Mouse (Mus musculus) lung, postnatal 36 days (tissue): ENCODE results near the gene Gpat2.

Experiments
- DNase-seq: peaks from one replicate; pipeline ENCODE4 v3.0.0; 2022; ENCODE audit warnings: mixed read lengths

The Gpat2 gene

DNA sequence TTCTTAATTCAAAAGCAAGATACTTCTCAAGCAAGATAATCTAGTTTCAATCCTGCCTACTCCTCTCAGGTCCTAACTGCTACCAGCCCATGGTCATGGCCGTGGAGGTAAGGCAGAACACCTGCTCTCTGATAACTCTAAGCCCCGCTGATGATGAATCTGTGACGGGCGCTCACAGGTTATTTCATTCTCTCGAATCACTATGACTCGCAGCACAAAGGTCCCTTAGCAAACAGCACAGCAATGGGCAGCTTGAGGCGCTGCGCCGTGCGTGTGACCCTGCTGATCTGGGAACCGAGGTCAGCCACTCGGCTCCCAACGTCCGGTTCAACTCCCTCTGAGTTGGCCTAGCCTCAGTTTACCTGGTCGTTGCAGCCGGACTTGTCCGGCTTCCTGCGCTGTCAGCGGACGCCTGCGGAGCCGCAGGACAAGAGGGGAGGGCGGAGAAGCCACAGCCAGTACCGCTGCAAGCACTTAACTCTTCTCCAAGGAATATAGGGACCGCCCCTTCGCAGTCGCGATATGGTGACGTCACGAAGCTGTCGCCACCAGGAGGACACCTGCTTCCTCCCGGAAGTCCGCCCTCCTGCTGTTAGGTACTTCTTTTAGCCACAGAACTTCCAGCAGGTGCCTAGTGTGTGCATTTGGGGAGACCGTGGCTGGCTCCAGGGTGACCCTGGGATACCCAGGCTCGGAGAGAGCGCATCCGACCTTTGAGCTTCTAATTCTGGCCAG lies 19.2 kb downstream of the Gpat2 start, which contains the start of gene Fahd2a:
Fahd2a (minus strand) TSS at position 511 of the 735 bp plus-strand sequence.
- DNase-seq: peak; percentile 93

DNA sequence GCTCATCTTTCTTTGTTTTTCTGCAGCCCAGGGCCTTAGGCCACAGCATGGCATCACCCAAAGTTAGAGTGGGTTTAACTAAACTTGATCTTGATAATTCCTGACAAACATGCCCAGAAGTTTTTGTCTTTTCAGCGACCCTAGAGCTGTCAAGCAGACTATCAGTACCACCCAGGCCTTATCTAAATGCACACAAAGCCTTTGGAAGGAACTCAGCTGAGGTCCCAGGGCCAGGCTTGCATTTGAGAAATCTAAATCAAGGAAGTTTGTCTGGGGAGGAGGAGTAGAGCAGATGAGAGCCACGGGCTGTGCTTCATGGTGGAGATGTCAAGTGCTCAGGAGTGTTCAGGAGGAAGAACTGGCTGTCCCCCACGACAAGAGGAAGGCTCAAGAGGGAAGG lies 21.8 kb downstream of the Gpat2 start:
- no peak for DNase-seq

DNA sequence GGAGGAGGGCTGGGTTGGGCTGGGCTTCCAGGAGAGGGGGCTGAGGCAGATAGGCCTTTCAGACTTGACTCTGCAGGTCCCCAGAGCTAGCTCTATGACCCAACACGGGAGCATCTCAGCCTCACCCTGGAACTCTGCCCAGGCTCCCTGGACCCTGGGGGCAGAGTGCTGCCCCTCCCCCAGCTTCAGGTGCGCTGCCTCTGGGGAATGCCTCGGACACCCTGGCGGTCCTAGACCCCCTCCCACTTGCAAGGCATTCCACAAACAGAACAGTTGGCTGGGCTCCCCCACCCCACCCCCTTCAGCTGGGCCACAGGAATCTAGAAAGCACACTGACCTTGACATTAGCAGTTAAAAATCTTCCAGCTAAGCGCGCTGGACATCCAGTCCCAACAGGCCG lies 24.7 kb downstream of the Gpat2 start:
- DNase-seq: no peak

DNA sequence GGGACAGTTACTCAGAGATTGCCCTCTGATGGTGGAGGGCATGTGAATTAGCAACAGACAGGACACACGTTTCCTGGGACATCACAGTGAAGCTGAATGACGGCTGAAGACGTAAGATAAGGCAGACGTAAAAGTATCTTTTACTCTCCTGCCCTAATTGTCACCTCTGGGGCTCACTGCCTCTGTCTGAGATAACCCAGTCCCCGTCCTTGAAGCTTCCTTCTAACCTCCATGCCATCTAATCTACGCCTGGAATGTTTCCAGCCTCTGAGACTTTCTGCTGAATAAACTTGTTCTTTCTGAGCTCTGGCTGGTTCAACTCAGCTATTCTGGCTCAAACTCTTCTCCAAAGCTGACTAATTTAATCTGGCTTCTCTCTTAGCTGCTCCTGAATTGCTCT lies 26.7 kb downstream of the Gpat2 start:
- DNase-seq: no peak

DNA sequence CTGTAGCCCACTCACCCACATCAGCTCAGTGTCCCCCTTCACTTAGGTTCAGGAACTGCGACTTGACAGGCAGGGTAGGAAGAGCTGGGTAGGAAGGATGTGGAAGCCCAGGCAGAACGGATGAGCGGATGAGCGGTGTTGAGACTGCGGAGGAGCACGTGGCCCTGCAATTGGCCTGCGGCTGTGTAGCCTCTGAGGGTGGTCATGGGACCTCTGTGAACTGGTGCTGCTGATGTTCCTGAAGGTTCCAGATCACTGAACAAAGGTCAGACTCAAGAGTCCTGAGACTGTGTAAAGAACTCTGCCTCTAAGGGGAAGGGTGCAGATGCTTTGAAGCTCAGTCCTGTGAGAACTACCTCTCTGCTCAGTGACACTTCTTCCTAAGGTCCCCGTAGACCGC lies 28.1 kb downstream of the Gpat2 start:
- no peak for DNase-seq

DNA sequence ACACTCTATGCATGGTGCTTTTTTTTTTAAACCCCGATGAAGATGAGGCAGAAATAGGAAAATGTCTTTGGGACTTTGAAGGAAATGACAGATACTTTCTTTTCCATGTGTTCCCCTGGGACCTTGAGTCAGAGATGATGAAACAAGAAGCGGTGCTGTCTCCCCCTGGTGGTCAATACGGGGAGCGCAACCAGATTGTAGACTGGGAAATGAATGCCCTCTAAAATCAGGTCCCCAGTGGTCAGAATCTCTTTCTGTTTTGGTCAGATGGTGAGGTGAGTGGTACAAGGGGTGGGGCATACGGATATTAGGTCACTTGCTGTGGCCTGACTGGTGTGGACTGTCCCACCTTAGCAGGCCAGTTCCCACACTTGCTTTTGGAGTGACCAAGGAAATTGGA lies 28.8 kb downstream of the Gpat2 start:
- peak; percentile 88 for DNase-seq

DNA sequence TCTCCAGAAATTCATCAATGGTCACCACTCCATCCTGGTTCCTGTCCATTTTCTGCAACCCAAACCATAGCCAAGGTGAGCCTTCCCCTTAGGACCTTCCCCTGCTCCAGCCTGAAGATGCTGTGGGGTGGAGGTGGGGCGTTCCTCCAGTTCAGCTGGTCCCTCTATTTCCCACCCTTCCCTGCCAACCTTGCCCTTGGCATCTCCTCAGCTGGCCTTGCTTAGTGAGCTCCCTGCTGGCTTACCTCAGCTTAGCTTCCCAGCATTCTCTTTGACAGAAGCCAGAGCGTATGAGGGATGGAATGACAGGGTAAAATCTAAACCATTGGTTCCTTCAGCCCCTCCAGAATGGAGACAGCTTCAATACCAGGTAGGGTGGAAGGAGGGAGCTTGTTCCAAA lies 34.3 kb downstream of the Gpat2 start:
- no peak for DNase-seq

DNA sequence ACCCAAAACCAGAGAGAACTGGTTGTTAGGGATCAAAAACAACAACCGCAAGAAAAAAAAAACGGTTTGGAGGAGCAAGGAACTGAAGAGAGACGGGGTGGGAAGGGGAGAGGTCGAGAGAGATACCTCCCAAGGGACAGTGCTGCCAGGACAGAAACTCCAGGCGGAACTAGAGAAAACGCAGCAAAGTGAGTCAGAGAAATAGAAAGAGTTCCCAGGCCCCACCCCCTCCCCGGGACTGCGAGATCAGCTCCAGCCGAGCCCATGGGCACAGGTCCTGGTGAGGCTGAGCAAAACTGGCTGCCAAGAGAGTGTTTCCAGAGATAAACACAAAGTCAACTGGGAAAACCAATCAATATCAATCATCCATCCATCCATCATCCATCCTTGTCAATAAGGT lies 36.4 kb downstream of the Gpat2 start:
- DNase-seq: no peak

DNA sequence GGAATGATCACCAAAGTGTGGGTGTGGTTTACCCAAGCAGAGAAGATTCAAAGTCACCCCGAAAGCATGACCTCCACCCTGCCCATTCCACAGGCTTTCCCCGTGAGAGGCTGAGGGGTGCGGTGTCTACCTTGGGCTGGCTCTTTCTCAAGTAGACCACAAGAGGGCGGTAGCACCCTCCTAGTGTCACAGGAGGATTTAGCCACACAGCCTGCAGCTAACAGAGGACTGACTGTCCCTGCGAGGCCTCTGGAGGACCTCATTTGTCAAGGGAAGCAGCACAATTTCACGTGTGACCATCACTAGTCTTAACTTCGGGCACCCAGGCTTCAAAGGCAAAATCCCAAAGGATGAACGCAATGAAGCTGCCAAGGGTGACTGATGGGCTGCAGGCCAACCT lies 37.3 kb downstream of the Gpat2 start:
- peak; percentile 72 for DNase-seq

DNA sequence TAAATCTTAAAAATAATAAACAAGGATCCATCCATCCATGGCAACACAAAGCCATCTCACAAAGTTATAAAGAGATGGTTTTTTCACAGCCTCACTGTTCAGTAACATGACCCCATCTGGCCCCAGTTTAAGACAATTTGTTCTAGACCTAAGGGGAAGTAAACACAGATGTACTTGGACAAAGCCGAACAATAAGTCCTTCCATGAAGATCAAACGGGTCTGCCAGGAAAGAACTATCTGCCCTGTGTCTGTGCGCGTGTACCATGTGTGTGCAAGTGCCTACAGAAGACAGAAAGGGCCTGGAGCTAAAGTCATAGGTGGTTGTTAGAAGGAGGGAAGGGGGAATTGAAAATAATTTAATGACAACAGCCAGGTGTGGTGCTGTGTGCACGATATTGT lies 45.2 kb downstream of the Gpat2 start:
- peak; percentile 20 for DNase-seq

DNA sequence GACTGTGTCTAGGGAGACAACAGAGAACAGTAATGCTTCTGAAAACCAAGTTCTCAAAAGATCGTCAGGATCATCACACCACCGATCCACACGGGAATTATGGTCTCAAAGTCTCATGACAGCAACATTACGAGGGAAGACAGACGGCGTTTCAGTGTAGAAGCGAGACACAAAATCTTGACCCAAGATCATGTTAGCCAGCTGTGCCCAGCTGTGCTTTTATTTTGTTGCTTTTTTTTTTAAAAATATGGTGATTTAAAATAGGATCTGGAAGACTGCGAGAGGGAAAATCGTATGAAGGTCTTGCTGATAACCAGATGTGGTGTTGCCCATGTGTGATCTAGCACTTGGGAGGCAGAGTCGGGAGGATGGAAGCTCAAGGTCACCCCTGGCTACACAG lies 45.7 kb downstream of the Gpat2 start:
- peak; percentile 45 for DNase-seq

DNA sequence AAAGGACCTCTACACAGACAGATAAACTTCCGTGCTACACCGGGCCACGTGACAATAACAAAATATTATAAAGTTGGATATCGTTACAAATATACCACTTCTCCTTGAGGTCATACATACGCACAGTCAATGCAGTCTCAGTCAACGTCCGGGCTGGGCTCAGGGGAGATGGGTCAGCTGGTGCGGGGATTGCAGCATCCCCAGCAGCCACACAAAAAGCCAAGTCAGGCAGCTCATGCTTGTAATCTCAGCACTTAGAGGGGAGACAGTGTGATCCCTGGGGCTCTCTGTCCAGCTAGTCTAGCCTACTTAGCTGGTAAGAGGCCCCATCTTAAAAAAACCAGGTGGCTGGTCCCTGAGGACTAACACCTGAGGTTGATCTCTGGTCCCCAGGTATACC lies 46.3 kb downstream of the Gpat2 start:
- no peak for DNase-seq

DNA sequence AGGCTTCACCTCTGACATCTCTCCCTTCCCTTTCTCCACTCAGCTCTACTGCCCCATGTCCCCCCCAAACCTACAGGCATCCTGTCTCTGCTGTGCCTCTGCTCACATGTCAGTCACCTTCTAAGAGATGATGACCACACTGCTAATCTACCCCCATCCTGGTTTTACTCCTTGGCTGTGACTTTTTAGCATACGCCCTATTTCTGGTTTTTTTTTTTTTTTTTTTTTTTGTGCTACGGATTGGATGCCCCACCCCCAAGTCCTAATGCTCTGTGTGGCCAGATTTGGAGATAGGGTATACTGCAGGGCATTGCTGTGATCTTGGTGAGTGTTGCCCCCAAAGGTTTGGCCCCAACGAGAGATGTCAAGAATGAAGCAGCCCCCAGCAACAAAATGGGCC lies 47.3 kb downstream of the Gpat2 start:
- DNase-seq: no peak

DNA sequence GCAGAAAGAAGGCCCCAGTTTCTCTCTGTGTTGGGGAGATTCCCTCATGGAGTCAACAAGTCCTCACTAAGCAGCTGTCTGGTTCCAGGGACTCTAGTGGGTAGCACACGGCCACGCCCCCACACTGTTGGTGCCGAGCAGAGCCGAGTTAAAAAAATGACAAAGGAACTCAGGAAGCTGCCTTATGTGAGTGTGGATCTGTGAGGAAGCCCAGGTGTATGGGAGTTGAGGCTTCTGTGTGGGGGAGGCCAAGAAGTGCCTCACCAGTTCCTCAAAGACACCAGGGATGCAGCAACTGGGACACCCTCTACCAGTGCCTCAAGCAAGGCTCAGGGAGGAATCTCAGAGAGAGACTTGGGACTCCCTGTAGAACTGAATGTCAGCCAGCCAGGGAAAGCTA lies 54.2 kb downstream of the Gpat2 start:
- DNase-seq: no peak

DNA sequence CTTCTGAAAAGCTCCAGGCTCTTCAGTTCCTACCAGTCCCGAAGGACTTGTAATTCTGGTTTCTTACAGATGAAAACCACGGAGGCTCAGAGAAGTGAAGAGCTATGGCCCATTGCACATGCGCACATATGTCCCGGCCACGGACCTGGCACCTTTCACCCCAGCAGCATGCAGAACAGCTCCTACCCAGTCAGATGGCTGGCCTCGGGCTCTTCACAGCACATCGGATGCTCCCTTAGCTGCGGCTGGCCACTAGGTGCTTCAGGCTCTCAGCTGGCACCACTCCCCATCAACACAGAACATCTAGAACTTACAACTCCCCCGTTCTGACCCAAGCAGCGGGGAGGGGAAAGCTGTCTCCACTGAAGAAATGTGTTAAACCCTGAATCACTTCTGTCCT lies 54.8 kb downstream of the Gpat2 start:
- no peak for DNase-seq

DNA sequence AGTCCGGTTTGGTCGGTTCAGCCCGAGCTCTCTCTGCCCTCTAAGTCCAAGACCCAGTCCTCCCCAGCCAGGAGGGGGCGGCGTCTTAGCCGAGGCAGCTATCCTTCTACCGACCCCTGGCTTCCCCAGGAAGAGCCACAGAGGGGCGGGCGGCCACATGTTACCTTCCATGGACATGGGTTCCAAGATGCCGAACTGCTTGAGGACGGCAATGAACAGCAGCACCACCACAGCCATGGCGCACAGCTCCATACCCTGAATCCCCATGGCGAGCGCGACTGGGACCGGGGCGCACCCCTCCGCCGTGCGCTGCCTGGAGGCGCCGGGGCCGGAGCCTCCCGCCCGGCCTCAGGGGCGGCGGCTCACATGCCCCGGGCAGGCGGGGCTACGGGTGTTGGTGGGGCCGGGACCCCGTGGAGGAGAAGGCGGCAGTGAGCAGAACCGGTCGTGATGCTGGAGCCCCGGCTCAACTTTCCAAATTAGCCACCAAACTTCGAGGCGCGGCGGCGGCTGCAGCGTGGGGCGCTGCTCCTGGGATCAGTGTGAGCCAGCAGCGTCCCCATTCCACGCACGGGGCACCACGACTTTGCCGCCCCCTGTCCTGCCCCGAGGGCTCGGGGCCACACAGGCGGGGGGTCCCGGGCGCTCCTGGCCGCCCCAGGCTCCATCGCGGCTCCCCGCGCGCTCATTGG lies 57.0 kb downstream of the Gpat2 start:
- peak; percentile 11 for DNase-seq

DNA sequence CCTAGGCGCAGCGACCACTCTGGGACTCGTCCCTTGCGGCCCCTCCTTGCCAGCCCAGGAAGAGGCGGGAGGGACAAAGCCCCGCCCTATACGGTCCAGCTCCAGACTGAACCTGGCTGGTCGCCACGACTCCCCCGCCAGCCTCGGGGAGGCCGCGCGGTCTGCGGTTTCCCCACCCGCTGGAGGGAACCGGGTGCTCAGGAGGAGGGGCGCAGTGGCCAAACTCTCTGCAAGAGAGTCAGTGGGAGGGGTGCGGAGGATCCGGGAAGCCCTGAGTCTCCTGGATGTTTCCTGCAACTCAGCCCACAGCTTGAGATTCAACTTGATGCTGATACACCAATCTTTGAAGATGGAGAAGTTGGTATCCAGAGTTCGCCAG lies 57.5 kb downstream of the Gpat2 start:
- DNase-seq: peak; percentile 77

DNA sequence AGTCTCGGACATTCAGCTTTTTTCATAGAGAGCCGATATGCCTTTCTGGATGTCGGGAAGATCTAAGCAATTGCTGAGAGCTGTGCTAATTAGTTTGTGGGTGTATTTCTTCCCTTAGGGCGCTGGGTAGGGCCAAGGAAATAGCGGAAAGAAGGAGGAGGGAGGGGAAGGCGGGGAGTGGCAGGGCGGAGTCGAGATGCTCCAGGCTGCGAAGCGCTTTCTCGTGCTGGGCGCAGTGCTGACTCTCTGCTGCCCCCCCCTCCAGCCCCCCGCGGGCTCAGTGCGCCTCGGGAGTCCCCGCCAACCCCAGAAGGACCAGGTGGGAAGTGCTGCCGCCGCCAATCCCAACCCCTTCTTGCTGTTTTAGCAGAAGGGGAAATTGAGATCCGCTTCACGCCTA lies 58.0 kb downstream of the Gpat2 start:
- DNase-seq: peak; percentile 43

DNA sequence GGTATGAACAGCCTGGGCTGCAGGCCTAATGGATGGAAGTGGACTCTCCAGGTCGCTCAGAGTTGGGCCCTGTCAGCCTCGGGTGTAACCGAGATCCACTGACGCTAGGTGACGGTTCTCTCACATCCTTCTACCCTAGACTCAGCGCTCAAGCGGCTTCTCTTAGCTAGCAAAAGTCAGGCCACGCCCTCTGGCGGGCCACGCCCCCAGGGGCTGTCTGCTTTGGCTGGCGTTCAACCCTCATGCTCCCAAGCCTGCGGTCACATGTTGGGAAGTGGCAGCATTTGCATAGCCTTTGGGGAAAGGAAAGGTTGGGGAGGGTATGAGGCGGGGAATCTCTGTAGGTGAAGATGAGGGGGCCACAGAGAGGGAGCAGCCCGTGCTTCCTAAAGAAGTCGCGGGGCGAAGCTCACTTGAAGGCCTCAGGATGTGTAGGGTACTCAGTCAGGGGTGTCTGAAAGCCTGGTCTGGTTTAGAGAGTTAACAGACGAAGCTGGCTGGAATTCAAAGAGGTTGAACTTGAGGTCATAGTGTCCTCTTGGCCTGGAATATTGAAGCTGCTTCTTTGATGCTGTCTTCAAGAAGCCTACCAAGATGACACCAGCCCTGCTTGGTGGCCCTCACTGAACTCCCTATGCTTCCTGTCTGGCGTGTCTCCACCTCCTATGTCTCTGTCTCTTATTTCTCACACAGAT lies 59.6 kb downstream of the Gpat2 start:
- DNase-seq: peak; percentile 84
